Mouse (Mus musculus) C2C12 (cell line): Measurements from ENCODE around the gene Myh7.

Experiments used
- CTCF ChIP-seq: IDR thresholded peaks from one replicate; pipeline ENCODE4 v1.5.1; 2011; ENCODE audit not compliant: control insufficient read depth, insufficient read depth, insufficient read length
- FOSL1 ChIP-seq: IDR thresholded peaks from one replicate; pipeline ENCODE4 v1.8.0; 2011; ENCODE audit warnings: mild to moderate bottlenecking, low read length; ENCODE audit not compliant: poor library complexity, insufficient read depth, severe bottlenecking
- MYOD1 ChIP-seq: IDR thresholded peaks from one replicate; pipeline ENCODE4 v1.6.1; 2011; ENCODE audit warnings: low read depth; ENCODE audit not compliant: control insufficient read depth, insufficient read length

GRCm38 (mm10) chr14:54945975-54946704 lies 48.3 kb downstream of the Myh7 start:
- TF ChIP-seq CTCF (no peak), FOSL1 (no peak), MYOD1 (peak; percentile 62)
